Mouse (Mus musculus) E14TG2a.4 (cell line): ENCODE data around the gene Lnx2.

ENCODE experiments used
- CTCF ChIP-seq: conservative IDR thresholded peaks from 2 replicates; pipeline ENCODE4 v1.5.1; 2014; ENCODE audit warnings: low read length
- NANOG ChIP-seq: IDR thresholded peaks from 2 replicates; pipeline ENCODE4 v1.6.1; 2014; ENCODE audit warnings: borderline replicate concordance, low read length, mixed read lengths

DNA sequence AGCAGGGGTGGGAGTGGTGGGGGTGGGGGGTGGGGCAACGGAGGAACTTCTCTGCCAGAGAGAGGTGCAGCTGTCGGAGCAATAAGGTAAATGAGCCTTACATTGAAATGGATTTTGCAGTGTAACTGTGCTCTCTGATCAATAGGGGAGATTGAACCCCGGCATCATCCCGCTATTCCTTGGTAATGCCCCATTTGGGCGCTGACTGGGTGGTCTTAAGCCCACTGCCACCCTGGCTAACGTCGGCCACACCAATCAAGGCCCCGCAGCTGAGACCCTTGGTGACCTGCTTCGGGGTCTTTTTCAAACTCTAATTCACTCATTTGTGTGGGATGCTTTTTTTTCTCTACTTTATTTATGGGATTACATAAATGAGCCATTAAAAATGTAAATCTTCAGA lies 48.4 kb upstream of the Lnx2 start:
- TF ChIP-seq NANOG: no peak
- TF ChIP-seq CTCF: no peak
